Mouse (Mus musculus) megakaryocyte, embryonic 14.5 days (primary cell): ENCODE measurements around the gene Cdrt4.

Source experiments
- FLI1 ChIP-seq: IDR thresholded peaks from 2 replicates; pipeline ENCODE4 v1.6.1; 2012; ENCODE audit warnings: low read length, inconsistent platforms, mixed read lengths
- GATA1 ChIP-seq: IDR thresholded peaks from 3 replicates; pipeline ENCODE4 v1.6.1; 2012; ENCODE audit warnings: mixed read lengths, low read length, inconsistent platforms, borderline replicate concordance

GRCm38 (mm10) chr11:62981729-62982128, 30.7 kb downstream of the Cdrt4 start:
- TF ChIP-seq GATA1 (no peak), FLI1 (no peak)
